Mouse (Mus musculus): ENCODE measurements around the gene Mmel1.
A peak's percentile ranks its signal among the peaks of the same experiment; 100 is the strongest.

The Mmel1 gene

GRCm38 (mm10) chr4:154908490-154908889, 39.1 kb downstream of the Mmel1 start:
- no peak for DNase-seq (ENCODE audit: low spot score)

- DNase-seq (ENCODE audit: low spot score): no peak
Observed at GRCm38 (mm10) chr4:154910606-154911522, 41.5 kb downstream of the Mmel1 start.

DNA sequence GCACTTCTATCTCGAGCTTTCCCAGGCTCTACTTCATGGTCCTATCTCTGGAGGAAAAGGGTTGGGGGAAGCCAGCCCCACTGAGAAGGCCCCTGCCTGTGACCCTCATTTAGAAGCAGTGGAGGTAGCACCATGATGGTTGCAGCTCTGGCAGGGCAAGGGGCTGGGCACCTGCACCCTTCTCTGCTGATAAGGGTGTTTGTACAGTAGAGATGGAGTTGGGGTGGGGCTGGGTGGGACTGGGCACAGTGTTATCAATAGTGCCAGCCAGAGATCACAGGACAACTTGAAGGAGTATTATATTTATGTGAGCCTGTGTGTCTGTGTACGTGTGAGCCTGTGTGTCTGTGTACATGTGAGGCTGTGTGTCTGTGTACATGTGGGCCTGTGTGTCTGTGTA, 42.3 kb downstream of the Mmel1 start:
- DNase-seq (ENCODE audit: low spot score): no peak

- no peak for DNase-seq (ENCODE audit: low spot score)
Observed at GRCm38 (mm10) chr4:154913845-154914244, 44.5 kb downstream of the Mmel1 start.

DNA sequence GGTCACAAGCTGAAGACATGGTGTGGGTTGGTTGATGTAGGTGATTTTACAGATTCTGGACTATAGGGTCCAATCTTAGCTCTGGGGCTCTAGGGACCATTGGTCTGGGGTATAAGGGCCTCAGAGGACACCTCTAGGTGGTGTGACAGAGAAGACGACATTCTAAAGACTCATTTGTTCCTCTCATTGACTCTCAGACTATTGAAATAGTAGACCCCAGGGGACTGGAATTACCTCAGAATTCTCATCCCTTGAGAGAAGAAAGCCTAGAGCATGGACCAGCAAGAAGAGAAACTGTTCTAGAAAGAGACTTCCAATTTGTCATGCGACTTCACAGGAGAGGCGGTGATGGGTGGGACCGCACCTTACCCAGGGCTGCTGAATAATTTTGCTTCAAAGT, 44.9 kb downstream of the Mmel1 start:
- no peak for DNase-seq (ENCODE audit: low spot score)

GRCm38 (mm10) chr4:154914707-154915106, 45.3 kb downstream of the Mmel1 start:
- DNase-seq (ENCODE audit: low spot score): no peak

DNA sequence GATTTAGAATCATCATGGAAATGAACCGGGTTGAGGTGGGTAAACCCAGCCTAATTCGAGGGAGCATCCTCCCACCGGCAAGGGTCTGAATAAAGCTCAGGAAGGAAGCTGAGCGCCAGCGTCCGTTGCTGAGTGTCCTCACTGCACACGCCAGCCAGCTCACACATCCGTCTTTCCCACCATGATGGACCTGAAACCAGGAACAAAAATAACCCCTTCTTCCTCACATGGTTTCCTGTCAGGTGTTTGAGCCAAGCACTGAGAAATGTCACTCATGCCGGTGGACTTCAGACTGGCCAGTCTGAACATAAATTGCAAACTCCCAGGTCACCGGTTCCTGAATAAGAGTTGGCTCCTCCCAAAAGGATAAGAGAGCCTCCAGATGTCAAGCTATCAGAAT, 45.9 kb downstream of the Mmel1 start:
- no peak for DNase-seq (ENCODE audit: low spot score)

DNA sequence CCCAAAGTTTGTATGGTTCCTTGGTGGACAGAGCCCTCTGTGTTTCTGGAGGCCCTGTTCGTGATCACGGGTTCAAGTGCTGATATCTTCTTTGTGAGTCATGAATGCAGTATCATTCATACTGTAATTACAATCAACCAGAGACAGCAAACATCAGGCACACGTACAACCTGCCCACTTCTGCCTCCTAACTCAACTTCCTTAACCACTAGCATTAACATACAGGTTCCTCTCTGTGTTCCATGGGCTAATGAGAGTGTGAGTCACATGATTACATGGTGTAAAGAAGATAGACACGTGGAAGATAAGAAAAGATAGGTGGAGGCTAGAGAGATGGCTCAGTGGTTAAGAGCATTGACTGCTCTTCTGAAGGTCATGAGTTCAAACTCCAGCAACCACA, 47.3 kb downstream of the Mmel1 start:
- DNase-seq (ENCODE audit: low spot score): no peak

- DNase-seq (ENCODE audit: low spot score): no peak
Observed at GRCm38 (mm10) chr4:154922291-154922690, 52.9 kb downstream of the Mmel1 start.

DNA sequence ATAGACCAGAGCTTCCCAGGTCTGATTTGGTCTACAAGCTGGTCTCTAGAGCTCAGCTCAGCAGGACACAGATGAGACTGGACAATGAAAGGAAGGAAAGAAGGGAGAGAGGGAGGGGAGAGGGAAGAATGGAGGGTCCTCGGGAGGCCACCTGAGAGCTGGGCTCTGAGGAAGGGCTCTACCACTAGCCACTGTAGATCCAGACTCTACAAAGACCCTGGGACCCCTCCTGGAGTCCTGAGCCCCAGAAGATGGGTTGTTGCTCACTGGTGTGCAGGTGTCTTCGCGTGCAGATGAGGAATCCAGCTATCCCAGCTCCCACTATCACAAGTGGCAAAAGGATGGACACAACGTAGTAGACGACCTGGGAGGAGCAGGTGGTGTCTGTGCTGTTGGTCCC, 53.5 kb downstream of the Mmel1 start:
- DNase-seq (ENCODE audit: low spot score): no peak

DNA sequence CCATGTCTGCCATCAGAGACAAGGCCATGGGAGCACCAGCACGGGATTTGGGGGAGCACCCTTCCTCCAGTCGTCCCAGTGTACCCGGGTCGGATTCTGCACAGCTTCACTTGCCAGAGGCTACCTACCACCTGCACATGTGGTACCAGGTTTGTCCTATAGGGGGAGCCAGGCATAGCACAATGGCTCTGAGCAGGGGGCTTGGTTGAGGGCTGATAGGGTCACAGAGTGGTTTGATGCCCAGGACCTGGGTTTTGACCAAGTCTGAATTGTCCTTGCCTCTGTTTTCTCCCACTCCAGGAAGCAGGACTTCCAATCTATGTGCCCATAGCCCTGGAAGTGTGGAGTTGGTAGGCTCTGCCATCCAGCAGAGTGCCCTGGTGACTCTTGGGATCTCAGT, 56.0 kb downstream of the Mmel1 start:
- peak; percentile 49 for DNase-seq (ENCODE audit: low spot score)

GRCm38 (mm10) chr4:154926969-154927898, 57.8 kb downstream of the Mmel1 start:
- no peak for DNase-seq (ENCODE audit: low spot score)

GRCm38 (mm10) chr4:154927899-154928337, 58.5 kb downstream of the Mmel1 start:
- DNase-seq (ENCODE audit: low spot score): peak; percentile 61

- no peak for DNase-seq (ENCODE audit: low spot score)
Observed at GRCm38 (mm10) chr4:154928395-154929087, 59.2 kb downstream of the Mmel1 start, which contains the start of gene Tnfrsf14. TSS of gene Tnfrsf14 (minus strand) at chr4:154928563.

- no peak for DNase-seq (ENCODE audit: low spot score)
Observed at GRCm38 (mm10) chr4:154929088-154929660, 59.8 kb downstream of the Mmel1 start.

GRCm38 (mm10) chr4:154933306-154933907, 64.0 kb downstream of the Mmel1 start:
- DNase-seq (ENCODE audit: low spot score): no peak

DNA sequence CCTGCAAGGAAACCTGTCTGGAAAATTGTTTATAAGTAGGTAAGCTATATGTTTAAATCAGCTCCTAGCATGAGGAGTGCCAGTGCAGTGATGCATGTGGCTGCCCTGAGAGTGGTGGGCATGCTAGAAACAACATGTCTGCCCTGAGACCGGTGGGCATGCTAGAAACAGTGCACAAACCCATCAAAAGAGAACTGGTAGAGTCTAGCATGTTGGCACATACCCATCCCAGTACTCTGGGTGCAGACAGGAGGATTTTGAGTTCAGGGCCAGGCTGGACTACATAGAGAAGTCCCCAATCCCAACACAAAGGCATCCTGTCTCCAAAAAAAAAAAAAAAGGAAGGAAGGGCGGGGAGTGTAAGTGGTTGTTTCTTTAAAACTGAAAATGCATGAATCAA, 65.4 kb downstream of the Mmel1 start:
- no peak for DNase-seq (ENCODE audit: low spot score)

GRCm38 (mm10) chr4:154935788-154936187, 66.4 kb downstream of the Mmel1 start:
- peak; percentile 81 for DNase-seq (ENCODE audit: low spot score)

- peak; percentile 92 for DNase-seq (ENCODE audit: low spot score)
Observed at GRCm38 (mm10) chr4:154936542-154937255, 67.3 kb downstream of the Mmel1 start.

DNA sequence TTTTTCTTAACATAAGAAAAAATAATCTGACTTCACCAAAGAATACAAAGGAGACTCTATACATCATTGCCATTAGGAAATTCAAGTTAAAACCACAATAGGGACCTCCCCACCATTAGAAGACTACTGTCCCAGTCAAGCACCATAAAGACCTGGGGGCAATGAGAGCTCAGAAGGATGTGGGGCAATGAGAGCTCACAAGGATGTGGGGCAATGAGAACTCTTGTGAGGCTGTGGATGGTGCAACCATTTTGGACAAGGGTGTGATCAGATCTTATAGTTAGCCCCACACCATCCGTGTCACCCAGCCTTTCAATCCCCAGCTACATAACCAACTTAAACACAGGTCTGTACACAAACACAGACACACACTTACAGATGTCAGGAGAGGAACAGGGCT, 68.4 kb downstream of the Mmel1 start:
- no peak for DNase-seq (ENCODE audit: low spot score)

- DNase-seq (ENCODE audit: low spot score): no peak
Observed at GRCm38 (mm10) chr4:154940156-154940555, 70.8 kb downstream of the Mmel1 start.

All from T-cell, adult 2 months (primary cell).